In the genomic region with DNA sequence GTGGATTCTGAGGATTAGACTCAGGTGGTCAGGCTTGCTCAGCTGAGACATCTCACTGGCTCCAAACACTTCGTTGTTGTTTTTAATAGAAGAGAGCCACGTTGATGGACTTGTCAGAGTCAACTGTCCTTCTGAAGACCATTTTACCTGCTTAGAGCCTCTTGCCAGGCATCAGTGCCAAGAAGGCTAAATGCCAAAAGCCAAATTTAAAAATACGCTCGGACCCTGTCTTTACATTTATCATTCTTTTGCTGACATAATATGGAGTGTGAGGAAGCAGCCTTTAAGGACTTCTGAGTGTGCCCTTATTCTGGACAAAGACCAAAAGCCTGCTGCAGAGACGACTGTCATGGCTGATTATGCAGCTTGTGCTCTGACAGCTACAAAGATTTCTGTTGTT, we compare ENCODE assay signal across 34 mouse cellular contexts. TPM values are rescaled to one million over a fixed set of nuclear protein-coding genes. Genes with fewer than 3 reads are reported as not detected.
"Had no signal": no experiment of that assay in that cellular context is flagged by ENCODE, and none has a peak within 500 bp of the region (broad histone marks: within the 10 kb centered on the region; RNA-seq: fewer than 3 reads in every experiment).

No protein-coding gene starts in this region.

- H3K9ac ChIP-seq: heart, embryonic 12.5 days; hindbrain, embryonic 12.5 days; hindbrain, embryonic 14.5 days; limb, embryonic 13.5 days; limb, embryonic 15.5 days; liver, embryonic 12.5 days; liver, embryonic 14.5 days had no signal

- H3K9me3 ChIP-seq: heart, embryonic 10.5 days; heart, embryonic 12.5 days; hindbrain, embryonic 10.5 days; hindbrain, embryonic 12.5 days; limb, embryonic 13.5 days; limb, embryonic 15.5 days; liver, embryonic 12.5 days had no signal

- H3K27ac ChIP-seq: gastrocnemius, adult 2 months; heart, embryonic 10.5 days; hindbrain, embryonic 10.5 days; hindbrain, embryonic 12.5 days; hindbrain, embryonic 14.5 days; limb, embryonic 13.5 days; limb, embryonic 15.5 days; liver, embryonic 12.5 days; liver, embryonic 14.5 days had no signal

- DNase-seq: gastrocnemius, adult 2 months; gastrocnemius, postnatal 10 days; gastrocnemius, postnatal 25 days; heart, adult 18-20 months; heart, postnatal 10 days; heart, postnatal 4 days; kidney, adult 18-20 months; kidney, adult 8-10 months; kidney, postnatal 10 days; kidney, postnatal 25 days; kidney, postnatal 4 days; layer of hippocampus, adult 9-11 months; layer of hippocampus, postnatal 36 days; left cerebral cortex, postnatal 4 days had no signal

- H3K27me3 ChIP-seq: heart, embryonic 12.5 days; hindbrain, embryonic 12.5 days; limb, embryonic 13.5 days; limb, embryonic 15.5 days; liver, embryonic 12.5 days had no signal

- H3K4me2 ChIP-seq: heart, embryonic 12.5 days; hindbrain, embryonic 12.5 days; hindbrain, embryonic 14.5 days; limb, embryonic 13.5 days; limb, embryonic 15.5 days; liver, embryonic 12.5 days had no signal

- ATAC-seq: hindbrain, embryonic 16.5 days; inflammation-experienced regulatory T-cells, adult 6 months; intestine, postnatal 0 days; liver, embryonic 12.5 days had no signal

- H3K4me3 ChIP-seq: gastrocnemius, adult 2 months; heart, embryonic 10.5 days; heart, embryonic 12.5 days; hindbrain, embryonic 10.5 days; hindbrain, embryonic 12.5 days; layer of hippocampus, adult 2 months; limb, embryonic 13.5 days; limb, embryonic 15.5 days; liver, embryonic 12.5 days had no signal

RNA-seq across cellular contexts. Expression of gene Tfap2e, which starts 22.3 kb away (rescaled TPM):
- polyA plus RNA-seq: heart, embryonic 10.5 days; heart, embryonic 12.5 days; heart, embryonic 14.5 days; heart, embryonic 16.5 days; inflammation-experienced regulatory T-cells, adult 6 months; intestine, postnatal 0 days; kidney, embryonic 14.5 days; kidney, embryonic 16.5 days; limb, embryonic 11.5 days; liver, adult 2 months; liver, embryonic 12.5 days; liver, embryonic 14.5 days; liver, embryonic 16.5 days had no signal
